Mouse (Mus musculus) thymus, postnatal 0 days (tissue): ENCODE results near the gene Nmnat1. TPM values are rescaled to one million over a fixed set of nuclear protein-coding genes. Genes with fewer than 3 reads are reported as not detected.
A peak's percentile ranks its signal among the peaks of the same experiment; 100 is the strongest.

Experiments used
- DNase-seq: peaks from one replicate; pipeline ENCODE4 v3.0.0-alpha.2; 2015; ENCODE audit warnings: low spot score
- polyA plus RNA-seq: library from polyadenylated mRNA; unstranded; fragments of >200 nt; fragmentation: Nextera tagmentation; extraction: Ambion mirVana; gene quantifications from 2 replicates; pipeline ENCODE4 v1.2.1, GENCODE M21; 2015

Gene Nmnat1
- 13.4 and 15.3 TPM in 2 replicates for polyA plus RNA-seq

DNA sequence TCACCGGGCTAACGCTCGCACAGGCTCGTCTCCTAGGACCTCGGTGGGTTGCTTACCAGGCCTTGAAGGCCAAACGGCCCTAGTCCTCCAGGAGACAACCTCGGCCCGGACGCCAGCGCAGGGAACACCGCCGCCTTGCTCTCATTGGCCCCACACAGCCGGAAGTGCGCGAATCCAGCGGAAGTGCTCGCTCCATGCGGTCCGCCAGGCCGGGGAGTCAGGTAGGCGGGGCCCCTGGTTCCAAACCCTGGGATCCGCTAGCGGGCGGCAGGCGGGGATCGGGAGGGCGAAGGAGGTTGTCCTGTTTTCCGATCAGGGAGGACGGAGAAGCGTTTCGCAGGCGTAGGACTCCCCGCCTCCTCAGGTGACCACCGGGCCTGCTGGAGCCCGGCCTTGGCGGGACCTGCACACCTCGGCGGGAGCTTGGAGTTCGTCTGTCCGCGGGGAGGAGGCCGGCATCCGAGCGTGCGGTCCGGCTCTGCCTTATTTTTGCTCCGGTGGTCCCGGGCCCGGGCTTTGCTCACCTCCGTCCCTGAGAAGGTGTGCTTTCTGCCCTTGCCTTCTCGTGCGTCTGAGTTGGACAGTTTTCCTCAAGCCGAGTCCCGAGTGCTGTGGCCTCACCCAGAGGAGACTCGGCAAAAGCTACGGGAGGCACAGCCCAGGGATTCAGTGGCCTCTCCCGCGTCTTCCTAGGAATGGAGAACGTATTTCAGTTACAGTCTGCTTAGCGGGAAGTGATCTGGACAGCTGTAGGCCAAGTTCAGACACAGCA, at the start of gene Nmnat1, which contains the start of gene Lzic:
Gene Nmnat1 (minus strand): TSS at position 150 of the 772 bp plus-strand sequence.
Gene Lzic (plus strand): TSS at position 177 of the 772 bp plus-strand sequence.
- peak; percentile 93 for DNase-seq

DNA sequence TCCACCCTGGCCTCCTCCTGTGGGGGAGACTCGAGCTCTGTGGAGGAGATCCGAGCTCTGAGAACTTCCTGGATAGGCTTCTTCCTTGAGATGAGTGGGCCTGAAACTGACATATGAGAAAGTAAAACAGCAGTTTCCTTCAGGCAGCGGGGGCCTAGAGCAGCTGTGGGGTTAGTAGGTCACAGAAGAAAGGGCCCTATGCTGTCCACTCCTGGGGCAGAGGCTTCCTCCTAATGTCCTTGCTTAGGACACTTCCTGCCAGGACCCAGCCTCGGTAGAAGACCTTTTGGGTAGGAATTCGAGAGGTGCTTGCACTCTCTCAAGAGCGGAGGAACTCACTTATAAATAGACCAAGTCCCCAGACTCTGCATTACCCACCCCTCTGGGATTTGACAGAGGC, 44.7 kb upstream of the Nmnat1 start:
- no peak for DNase-seq

DNA sequence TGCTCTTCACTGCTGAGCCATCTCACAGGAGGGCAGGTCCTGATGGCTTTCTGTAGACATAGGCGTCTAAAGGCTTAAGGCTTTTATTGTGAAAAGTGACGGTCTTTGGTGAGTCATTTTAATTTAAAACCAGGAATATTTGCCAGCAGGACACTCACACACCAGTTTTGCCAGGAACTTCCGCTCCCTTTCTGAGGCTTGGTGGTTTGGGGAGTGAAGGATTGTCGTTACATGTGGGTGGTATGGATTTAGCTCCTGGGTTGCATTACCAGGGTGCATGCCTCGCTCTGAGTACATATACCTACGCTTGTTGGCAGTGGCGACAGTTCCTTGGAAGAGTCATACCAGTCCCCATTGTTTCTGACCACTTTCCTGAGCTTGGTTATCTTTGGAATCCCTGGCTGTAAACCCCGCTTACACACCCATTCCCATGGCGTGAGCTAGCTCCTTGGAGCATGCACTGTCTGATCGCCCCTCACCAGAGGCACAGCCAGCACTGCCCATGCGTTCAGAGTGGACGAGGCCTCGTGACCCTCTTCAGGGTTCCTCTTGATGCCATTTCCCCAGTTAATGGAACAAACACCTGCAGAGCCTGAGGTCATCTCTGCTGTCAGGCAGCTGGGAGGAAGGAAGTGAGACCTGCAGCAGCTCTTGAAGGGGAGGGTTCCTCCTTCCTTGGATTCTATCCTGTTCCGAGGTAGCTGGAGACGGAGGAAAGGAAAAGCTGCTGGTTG, 42.8 kb upstream of the Nmnat1 start:
- DNase-seq = no peak

DNA sequence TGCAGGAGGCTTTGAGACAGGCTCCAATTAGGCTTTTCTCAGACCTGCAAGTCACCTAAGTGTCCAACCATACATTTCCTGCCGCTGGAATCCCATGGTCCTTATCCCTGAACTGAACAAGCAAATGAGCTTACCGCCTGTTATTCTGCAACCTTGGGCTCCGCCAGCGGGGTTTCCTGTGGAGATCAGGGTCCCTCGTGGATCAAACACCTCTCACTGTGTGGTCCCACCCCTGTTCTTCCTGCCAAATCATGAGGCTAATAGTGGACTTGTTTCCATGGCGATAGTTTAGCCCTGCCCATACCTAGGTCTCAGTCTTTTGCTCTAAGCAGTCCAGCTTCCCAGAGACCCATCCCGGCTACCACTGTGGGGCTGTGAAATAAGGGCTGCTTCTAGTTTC, 41.3 kb upstream of the Nmnat1 start:
- no peak for DNase-seq

DNA sequence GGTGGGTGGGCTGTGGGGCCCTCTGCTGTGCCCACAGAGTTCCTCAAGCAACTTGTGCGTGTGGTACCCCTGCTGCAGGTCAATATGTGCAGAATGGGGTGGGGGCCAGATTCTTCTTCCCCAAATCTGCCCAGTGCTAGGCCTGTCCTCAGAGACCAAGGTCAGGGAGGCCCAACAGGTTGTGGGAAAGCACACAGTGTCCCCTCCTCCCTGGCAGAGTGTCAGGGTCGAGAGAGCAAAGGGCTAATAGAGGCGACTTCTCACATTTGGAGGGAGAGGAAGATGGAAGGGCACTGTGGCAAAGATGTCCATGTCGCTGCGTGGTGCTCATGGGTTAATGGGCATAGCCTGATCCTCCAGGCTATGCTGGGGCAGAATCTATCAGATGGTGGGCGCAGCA, 40.8 kb upstream of the Nmnat1 start:
- no peak for DNase-seq

DNA sequence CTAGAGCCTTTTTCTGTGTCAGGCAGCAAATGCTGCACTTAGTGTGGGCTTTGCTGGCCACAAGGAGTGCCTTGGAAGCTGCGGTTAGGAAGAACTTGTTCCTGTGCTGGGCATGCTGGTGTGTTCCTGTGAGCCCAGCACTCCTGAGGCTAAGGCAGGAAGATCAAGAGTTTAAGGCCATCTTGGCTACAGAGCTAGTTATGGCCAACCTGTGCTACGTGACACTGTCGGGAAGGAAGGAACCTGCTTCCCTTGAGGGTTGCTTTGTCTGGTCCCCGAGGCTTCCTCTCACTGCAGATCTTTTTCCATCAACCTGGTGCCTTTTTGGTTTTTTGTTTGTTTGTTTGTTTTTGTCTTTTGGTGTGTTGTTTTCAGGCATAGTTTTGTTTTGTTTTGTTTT, 40.2 kb upstream of the Nmnat1 start:
- DNase-seq = no peak

DNA sequence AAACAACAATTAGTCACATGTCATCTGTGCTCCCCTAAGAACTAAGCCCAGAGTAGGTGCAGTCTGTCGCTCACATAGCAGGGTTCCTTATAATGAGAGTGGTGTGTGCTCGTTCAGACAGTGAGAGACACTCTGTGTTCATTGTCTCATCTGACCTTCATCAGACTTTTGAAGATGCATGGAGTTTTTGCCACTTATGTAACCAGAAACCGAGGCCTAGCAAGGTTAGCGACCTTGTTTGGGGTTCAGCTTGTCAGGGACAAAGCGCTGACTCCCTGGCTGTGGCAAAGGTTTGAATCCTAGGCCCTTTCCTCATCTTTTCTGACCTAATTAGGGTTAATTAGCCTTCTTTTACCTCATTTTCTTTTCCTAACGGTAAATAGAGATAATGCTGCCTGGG, 39.0 kb upstream of the Nmnat1 start:
- no peak for DNase-seq

DNA sequence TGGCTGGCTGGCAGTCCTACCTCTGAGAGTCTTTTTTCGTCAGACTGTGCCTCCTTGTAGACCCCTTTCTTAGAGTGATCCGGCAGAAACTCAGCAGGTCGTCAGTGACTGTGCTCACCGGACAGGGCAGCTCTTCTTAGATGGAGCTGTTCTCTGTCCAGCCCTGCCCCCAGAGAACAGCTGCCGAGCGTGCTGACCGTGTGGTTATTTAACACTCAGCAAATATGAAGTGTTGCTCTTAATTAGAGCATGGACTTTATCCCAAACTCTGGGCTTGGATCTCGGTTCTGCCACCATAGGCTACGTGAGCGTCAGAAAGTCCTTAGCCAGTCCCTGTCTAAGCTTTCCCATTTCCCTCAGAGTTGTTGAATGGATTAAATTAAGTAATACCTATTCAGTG, 36.3 kb upstream of the Nmnat1 start:
- DNase-seq = no peak

DNA sequence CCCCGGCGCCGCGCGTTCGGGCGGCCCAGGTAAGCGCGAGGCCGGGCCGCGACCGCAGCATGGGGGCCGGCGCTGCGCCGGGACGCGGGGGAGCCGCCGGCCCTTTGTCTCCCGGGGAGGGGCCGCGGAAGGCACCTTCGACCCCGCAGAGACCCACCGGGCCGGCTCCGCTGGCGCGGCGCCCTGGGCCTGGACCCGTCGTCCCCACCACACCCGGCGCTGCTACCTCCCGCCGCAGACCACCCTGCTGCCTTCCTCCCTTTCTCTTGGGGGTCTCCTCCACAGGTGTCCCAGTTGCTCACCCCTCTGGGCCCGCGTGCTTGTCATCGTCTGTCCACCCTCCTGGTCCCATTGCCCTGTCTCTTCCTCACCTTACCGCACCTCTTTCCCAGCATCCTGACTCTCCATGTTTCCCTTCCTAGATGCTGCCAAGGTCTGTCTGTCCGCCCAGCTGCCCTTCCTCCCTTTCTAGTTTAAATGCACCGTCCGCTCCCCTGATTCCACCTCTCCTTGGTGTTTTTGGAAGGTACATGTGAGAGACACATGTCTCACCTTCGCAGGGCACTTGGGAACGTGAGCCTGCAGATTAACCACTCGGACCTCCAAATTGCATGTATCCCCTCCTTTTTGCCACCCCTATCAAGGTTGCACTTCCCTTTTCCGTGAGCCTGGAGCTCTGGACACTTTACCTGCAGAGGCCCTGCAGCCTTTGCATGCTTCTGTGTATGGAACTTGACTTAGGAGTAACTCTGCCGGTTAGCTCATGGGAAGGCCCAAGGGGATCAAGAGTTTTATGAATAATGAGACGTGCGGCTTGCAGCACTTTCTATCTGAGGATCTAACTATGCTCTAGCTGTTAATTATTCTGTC, 33.6 kb upstream of the Nmnat1 start:
- DNase-seq = no peak

DNA sequence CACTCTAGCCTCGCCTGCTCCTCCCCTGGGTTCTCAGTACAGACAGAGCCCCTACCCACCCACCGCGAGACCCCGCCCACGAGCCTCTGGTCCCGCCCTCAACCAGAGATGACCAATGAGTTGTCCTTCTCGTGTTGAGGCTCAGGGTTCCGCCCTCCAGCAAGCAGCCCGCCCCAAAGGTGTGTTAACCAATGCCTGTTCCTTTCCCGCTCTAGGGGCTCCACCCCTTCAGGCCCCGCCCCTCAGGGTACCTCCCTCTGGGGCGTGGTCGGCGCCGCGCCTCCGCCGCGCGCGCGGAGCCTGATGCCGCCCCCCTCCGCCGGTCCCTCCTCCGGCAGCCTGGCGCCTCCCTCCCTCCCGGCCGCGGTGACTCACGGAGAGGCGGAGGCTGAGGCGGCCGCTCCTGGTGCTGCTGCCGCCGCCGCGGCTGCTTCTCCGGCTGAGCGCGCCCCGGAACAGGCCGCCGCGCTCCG, 32.9 kb upstream of the Nmnat1 start, which contains the start of gene Ctnnbip1:
Gene Ctnnbip1 (plus strand): TSS at position 369 of the 473 bp plus-strand sequence.
- peak; percentile 95 for DNase-seq

DNA sequence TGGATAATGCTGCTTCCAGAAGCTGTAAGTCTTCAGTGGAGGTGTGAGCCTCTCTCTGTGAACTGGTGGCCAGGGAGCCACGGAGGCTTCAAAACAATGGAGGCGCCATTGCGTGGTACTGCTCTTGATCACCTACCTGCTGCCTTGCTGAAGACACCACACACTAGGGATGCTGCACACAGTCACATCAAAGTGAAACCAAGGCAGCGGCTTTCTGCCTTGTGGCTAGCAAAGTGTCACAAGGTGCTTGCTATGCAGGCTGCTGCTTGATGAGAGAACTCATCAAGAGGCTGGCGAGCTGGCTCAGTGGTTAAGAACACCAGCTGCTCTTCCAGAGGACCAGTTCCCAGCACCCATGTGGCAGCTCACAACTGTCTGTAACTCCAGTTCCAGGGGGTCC, 30.7 kb upstream of the Nmnat1 start:
- DNase-seq = peak; percentile 12

DNA sequence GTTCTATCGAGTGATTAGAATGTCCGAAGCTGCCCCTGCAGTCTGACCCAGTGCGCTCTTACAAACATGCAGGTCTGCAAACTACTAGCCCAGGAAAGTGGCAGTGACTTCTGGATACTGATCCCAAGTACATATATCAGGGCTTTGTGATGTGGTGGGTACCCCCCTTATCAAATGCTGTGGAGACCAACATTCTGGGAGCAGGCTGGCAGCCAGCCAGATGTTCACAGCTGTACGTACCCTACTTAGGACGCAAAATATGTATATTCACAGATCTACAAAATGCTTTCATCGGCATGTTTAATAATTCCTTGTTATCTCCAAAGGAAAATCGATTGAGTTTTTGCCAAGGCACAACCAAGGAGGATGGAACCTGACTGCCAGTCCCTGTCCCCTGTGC, 27.1 kb upstream of the Nmnat1 start:
- no peak for DNase-seq

DNA sequence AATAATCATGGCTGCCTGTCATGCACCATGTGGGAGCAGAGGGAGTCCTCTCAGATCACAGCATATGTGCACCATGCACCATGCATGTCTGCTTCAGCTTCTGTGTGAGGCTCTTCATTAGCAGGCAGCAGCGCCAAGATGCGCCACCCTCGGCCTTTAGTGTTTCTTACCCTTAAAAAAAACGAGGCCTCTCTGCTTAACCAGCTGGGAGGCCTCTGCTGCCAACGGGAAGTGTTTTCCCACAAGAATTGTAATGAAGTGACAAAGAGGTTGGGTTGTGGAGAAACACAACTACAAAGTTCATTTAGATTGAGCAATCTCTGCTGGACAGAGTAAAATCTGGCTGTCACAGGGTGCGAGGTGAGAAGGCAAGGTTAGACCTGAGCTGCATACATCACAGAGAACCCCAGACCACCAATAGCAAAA, 26.2 kb upstream of the Nmnat1 start:
- no peak for DNase-seq

DNA sequence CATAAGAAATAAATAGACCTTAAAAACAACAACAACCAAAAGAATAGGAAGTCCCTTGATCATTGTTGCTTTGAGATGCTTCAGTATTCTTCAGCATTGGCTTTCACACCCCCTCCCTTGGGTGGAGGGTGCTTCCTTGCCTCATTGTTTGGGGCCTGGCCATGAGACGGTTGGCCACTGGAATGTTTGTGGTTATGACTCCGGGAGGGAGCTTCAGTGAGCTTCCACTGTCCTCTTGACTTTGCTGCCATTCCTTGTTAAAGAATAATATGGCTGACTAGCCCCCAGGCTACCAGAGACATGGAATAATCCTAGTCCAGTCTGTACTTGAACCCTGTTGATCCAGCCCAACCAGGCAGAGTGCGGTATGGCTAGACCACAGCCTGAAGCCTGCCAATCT, 21.9 kb upstream of the Nmnat1 start:
- DNase-seq = no peak

DNA sequence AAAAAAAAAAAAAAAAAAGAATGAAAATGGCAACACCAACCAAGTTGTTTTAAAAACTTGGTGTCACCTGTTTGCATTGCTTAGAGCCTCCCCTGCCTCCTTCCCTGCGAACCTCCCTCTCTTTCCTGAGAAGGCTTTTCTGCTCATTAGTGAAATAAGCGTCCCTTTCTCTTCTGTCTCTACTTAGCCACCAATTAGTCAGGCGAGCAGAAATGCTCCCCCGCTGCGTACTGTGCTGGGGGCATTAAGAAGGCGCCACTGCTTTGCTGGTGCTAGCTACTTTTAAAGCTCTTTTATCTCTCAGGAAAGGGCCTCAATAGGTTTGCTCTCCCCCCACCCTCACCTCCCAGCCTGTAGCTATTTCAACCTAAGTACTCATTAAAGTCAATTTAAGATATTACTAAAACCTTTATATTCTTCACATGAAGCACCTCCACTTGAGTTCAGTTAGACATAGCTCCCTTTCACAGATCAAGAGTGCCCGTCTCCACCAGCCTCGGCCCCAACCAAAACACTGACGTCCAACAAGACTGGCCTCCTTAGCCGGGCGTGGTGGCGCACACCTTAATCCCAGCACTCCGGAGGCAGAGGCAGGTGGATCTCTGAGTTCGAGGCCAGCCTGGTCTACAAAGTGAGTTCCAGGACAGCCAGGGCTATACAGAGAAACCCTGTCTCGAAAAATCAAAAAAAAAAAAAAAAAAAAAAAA, 20.4 kb upstream of the Nmnat1 start:
- DNase-seq = no peak

DNA sequence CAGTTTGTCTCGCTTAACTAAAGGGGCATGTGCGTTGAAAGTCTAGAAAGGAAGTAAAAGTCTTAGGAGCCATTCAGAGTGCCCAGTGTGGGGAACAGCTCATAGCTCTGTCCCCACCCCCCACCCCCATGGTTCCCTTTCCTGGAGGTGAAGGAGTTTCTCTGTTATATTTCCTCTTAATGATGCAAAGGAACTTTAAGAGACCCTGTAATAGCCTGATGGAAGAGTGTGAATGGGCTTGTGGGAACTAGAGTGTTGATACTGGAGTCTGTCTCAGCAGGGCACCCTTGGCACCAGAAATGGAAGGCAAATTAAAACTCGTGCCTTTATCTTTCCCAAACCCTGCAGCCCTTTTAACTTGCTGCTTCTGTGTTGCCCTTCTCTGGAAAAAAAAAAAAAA, 19.9 kb upstream of the Nmnat1 start:
- no peak for DNase-seq

DNA sequence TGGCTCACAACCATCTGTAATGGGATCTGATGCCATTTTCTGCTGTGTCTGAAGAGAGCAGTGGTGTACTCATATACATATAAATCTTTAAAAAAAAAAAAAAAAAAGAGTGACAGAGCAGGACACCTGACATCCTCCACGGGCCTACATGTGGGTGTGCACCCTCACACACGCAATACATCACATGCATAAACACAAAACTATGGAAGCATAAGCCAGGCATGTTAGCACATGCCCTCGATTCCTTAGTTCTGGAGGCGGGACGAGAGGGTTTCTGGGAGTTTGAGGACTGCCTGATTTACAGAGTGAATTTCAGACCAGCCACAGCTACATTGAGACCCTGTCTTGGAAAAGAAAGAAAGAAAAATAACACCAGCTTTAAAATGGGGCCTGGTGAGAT, 19.4 kb upstream of the Nmnat1 start:
- no peak for DNase-seq

DNA sequence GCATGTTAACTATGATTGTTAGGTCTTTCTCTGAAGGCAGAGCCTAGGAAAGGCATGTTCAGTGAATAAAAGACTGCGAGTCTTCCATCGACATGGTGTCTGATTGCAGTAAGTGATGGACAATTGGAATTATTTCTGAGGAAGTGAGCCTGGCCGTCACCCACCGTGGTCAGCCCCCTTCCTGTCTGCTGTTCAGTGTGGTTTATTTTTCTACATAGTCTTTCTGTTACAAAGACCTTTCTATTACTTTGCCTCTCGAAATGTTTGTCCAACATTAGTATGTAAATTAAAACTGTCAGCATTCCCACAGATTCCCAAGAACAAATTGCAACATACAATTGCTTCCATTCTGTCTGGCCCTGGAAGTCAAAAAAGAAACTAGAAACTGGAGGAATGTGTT, 14.8 kb upstream of the Nmnat1 start:
- no peak for DNase-seq

DNA sequence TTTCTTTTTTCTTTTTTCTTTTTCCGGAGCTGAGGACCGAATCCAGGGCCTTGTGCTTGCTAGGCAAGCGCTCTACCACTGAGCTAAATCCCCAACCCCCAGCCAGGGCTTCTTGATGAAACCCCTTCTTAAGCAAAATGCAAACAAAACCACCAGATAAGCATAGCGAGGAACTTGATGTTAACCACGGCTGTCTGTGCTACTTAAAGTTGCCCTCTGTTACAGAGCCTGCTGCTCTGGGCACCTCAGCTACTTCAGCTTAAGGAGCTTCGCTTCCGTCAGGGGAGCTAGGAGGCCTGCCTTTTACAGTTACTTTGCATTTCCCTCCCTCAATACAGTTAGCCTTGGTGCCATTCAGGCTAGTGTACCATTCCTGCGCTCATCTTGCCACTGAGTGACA, 13.9 kb upstream of the Nmnat1 start:
- no peak for DNase-seq

DNA sequence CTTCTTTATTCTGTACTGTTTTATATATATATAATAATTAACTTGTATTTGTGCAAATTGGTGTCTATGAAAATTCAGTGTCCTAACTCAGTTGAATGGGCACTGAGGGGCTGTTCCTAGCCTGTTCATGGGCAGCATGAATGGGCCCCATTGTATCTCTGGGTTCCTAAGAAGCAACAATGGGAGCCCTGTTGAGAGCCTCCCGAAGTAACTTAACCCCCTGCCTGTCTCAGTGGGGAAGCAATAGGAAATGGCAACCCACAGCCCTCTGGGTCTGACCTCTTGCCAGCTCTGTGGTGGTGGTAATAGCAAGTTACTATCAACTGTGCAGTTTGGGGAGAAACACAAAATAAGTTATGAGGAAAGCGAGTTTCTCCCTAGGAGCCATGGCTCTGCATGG, 11.6 kb upstream of the Nmnat1 start:
- DNase-seq = no peak

DNA sequence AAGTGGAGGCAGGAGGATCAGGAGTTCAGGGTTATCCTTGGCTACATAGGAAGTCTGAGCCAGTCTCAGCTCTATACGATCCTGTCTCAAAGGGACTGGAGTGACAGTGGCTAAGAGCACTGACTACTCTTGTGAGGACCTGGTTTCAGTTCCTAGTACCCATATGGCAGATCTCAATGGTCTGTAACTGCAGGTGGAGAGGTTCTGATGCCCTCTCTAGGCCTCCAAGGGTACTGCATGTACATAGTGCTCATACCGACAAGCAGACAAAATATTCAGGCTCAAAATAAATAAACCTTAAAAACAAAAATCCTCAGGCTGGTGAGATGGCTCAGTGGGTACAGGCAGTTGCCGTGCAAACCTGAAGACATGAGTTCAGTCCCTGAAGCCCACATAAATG, 6.1 kb upstream of the Nmnat1 start:
- DNase-seq = no peak
